In the genomic region with DNA sequence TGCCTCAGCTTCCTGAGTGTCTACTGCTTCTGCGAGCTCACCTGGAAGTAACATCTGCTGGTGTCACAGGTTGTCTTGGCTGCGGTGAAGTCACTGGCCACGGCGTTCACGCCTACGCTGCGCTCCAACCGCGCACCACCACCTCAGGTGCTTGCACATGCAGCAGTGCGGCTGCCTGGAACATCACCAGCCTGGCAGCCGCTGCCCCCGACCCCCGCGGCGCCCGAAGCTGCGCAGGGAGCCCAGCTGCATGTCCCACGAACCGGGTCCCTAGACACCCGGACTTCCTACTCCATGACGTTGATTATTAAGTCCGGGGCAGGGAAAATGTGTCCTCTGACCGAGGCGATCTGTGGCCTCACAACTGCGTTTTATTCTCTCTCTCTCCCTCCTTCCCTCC, we compare ENCODE assay signal across 27 mouse cellular contexts. TPM values are rescaled to one million over a fixed set of nuclear protein-coding genes. Genes with fewer than 3 reads are reported as not detected.
DNase-seq lines count a peak whose midpoint lies in the region; ATAC-seq and TF ChIP-seq lines count a peak whose summit lies in the region.
"Had no signal": no experiment of that assay in that cellular context is flagged by ENCODE, and none has a peak within 500 bp of the region (broad histone marks: within the 10 kb centered on the region; RNA-seq: fewer than 3 reads in every experiment).

No protein-coding gene starts in this region.

- peaks cover 4% of the 10 kb centered on the region for H3K4me1 ChIP-seq in heart, embryonic 11.5 days (ENCODE audit: control insufficient read depth, insufficient read depth, low read length)
- peaks cover 38% of the 10 kb centered on the region for H3K4me1 ChIP-seq in midbrain, embryonic 10.5 days
- H3K4me1 ChIP-seq in midbrain, postnatal 0 days (ENCODE audit: insufficient read depth, low read length), result no peaks in the 10 kb centered on the region
- H3K4me1 ChIP-seq in embryonic facial prominence, embryonic 10.5 days, result peaks cover 39% of the 10 kb centered on the region
- peaks cover 67% of the 10 kb centered on the region for H3K4me1 ChIP-seq in liver, embryonic 16.5 days (ENCODE audit: control insufficient read depth, low read depth, low read length)

- WGBS in heart, embryonic 11.5 days (ENCODE audit: insufficient replicate concordance), result 62% methylated on average over 25 of the region's 25 CpGs
- 70% methylated on average over 25 of the region's 25 CpGs for WGBS in midbrain, embryonic 10.5 days
- 75% methylated on average over 25 of the region's 25 CpGs for WGBS in midbrain, postnatal 0 days
- WGBS in embryonic facial prominence, embryonic 10.5 days, result 75% methylated on average over 25 of the region's 25 CpGs
- WGBS in liver, embryonic 16.5 days (ENCODE audit: insufficient replicate concordance), result 69% methylated on average over 25 of the region's 25 CpGs

- H3K4me2 ChIP-seq in heart, embryonic 11.5 days, result peak overlapping the region; percentile 49
- H3K4me2 ChIP-seq in midbrain, postnatal 0 days (ENCODE audit: low read depth, low read length, poor library complexity, severe bottlenecking), result no peak overlapping the region
- peak overlapping the region; percentile 85 for H3K4me2 ChIP-seq in liver, embryonic 16.5 days (ENCODE audit: low read depth, low read length)
- H3K4me2 ChIP-seq: midbrain, embryonic 12.5 days had no signal

- H3K27ac ChIP-seq in heart, embryonic 11.5 days (ENCODE audit: low read depth, low read length), result peak overlapping the region; percentile 76; the same call in 1 of the 2 replicates
- H3K27ac ChIP-seq in midbrain, embryonic 10.5 days (replicated peaks), result peak overlapping the region; percentile 53; the same call in 1 of the 2 replicates
- H3K27ac ChIP-seq in midbrain, postnatal 0 days (ENCODE audit: low read depth, low read length), result no peak overlapping the region
- no peak overlapping the region for H3K27ac ChIP-seq in embryonic facial prominence, embryonic 10.5 days (replicated peaks)
- H3K27ac ChIP-seq in liver, embryonic 16.5 days (ENCODE audit: low read length), result peak overlapping the region; percentile 97
- H3K27ac ChIP-seq: midbrain, embryonic 12.5 days had no signal

- no peaks in the 10 kb centered on the region for H3K9me3 ChIP-seq in heart, embryonic 11.5 days (replicated peaks; ENCODE audit: control insufficient read depth, low read length)
- no peaks in the 10 kb centered on the region for H3K9me3 ChIP-seq in midbrain, embryonic 10.5 days (replicated peaks)
- H3K9me3 ChIP-seq in midbrain, postnatal 0 days (ENCODE audit: low read length), result no peaks in the 10 kb centered on the region
- H3K9me3 ChIP-seq in embryonic facial prominence, embryonic 10.5 days, result no peaks in the 10 kb centered on the region
- no peaks in the 10 kb centered on the region for H3K9me3 ChIP-seq in liver, embryonic 16.5 days (replicated peaks; ENCODE audit: control insufficient read depth, low read length)
- H3K9me3 ChIP-seq: midbrain, embryonic 12.5 days had no signal

- intact Hi-C loops in heart, postnatal 36 days (cut with DNase I), result loop anchor here (5.0 kb wide), 1 partner anchor 70 kb away; no protein-coding TSS in a partner anchor

- peak overlapping the region; percentile 22 for H3K9ac ChIP-seq in heart, embryonic 11.5 days (ENCODE audit: low read depth, low read length)
- H3K9ac ChIP-seq in midbrain, postnatal 0 days (replicated peaks; ENCODE audit: low read length, poor library complexity, severe bottlenecking), result no peak overlapping the region
- H3K9ac ChIP-seq in liver, embryonic 16.5 days (ENCODE audit: low read depth, low read length), result peak overlapping the region; percentile 91
- H3K9ac ChIP-seq: forebrain, postnatal 0 days; midbrain, embryonic 12.5 days had no signal

- no peak for ATAC-seq in heart, embryonic 11.5 days (replicated peaks; ENCODE audit: insufficient number of reproducible peaks, low FRiP score, low TSS enrichment)
- ATAC-seq in midbrain, postnatal 0 days (ENCODE audit: low FRiP score), result no peak
- ATAC-seq in liver, embryonic 16.5 days (ENCODE audit: low read depth), result no peak
- ATAC-seq: forebrain, postnatal 0 days; intestine, postnatal 0 days had no signal

- H3K4me3 ChIP-seq in heart, embryonic 11.5 days (ENCODE audit: low read depth, low read length), result no peak overlapping the region
- no peak overlapping the region for H3K4me3 ChIP-seq in midbrain, embryonic 10.5 days
- no peak overlapping the region for H3K4me3 ChIP-seq in midbrain, postnatal 0 days (ENCODE audit: low read depth, low read length)
- H3K4me3 ChIP-seq in embryonic facial prominence, embryonic 10.5 days, result 0 out of 2 replicates have a peak overlapping the region, but pooled peaks have one; percentile 19
- H3K4me3 ChIP-seq in liver, embryonic 16.5 days (ENCODE audit: low read depth, low read length), result peak overlapping the region; percentile 72
- H3K4me3 ChIP-seq: midbrain, embryonic 12.5 days had no signal

- no peaks in the 10 kb centered on the region for H3K36me3 ChIP-seq in heart, embryonic 11.5 days (ENCODE audit: control insufficient read depth, insufficient read depth, low read length)
- no peaks in the 10 kb centered on the region for H3K36me3 ChIP-seq in midbrain, embryonic 10.5 days
- H3K36me3 ChIP-seq in midbrain, postnatal 0 days (ENCODE audit: insufficient read depth, low read length), result no peaks in the 10 kb centered on the region
- no peaks in the 10 kb centered on the region for H3K36me3 ChIP-seq in embryonic facial prominence, embryonic 10.5 days (replicated peaks)
- 0 out of 2 replicates have a peak, but pooled peaks cover under 1% of the 10 kb centered on the region for H3K36me3 ChIP-seq in liver, embryonic 16.5 days (ENCODE audit: control insufficient read depth, insufficient read depth)
- H3K36me3 ChIP-seq: midbrain, embryonic 12.5 days had no signal

- no peak for DNase-seq in heart, postnatal 36 days
- DNase-seq in midbrain, embryonic 10.5 days (ENCODE audit: low spot score), result no peak
- DNase-seq in midbrain, postnatal 0 days (ENCODE audit: low spot score), result no peak
- no peak for DNase-seq in embryonic facial prominence, embryonic 10.5 days (ENCODE audit: low spot score)
- DNase-seq in adipocyte (ENCODE audit: low spot score), result no peak
- DNase-seq in adrenal gland, adult 18-20 months (ENCODE audit: low spot score in 2 of 2), result no peak
- DNase-seq: adrenal gland, postnatal 36 days; cerebellum, adult 2 months; cerebellum, postnatal 36 days; embryo, embryonic 11 days; forebrain, postnatal 0 days; gastrocnemius, postnatal 14 days; heart, postnatal 10 days; kidney, postnatal 36 days; layer of hippocampus, postnatal 36 days; lung, adult 18-20 months; lung, postnatal 10 days; right cerebral cortex, postnatal 4 days; thymus, postnatal 14 days had no signal

- no peak for TF ChIP-seq CTCF in midbrain, postnatal 0 days (IDR thresholded peaks at IDR 0.05)

- H3K27me3 ChIP-seq in heart, embryonic 11.5 days (ENCODE audit: control insufficient read depth, insufficient read depth, low read length), result peaks cover 25% of the 10 kb centered on the region
- peaks cover 17% of the 10 kb centered on the region for H3K27me3 ChIP-seq in midbrain, embryonic 10.5 days (ENCODE audit: low read depth, poor library complexity, severe bottlenecking)
- no peaks in the 10 kb centered on the region for H3K27me3 ChIP-seq in midbrain, postnatal 0 days (ENCODE audit: insufficient read depth, low read length)
- peaks cover 26% of the 10 kb centered on the region for H3K27me3 ChIP-seq in embryonic facial prominence, embryonic 10.5 days (replicated peaks; ENCODE audit: low read depth, poor library complexity, severe bottlenecking)
- peaks cover 5% of the 10 kb centered on the region; the same call in 1 of the 2 replicates for H3K27me3 ChIP-seq in liver, embryonic 16.5 days (ENCODE audit: control insufficient read depth, insufficient read depth, low read depth, low read length)
- H3K27me3 ChIP-seq: midbrain, embryonic 12.5 days had no signal

RNA-seq across cellular contexts. Expression of a gene that starts 3.0 kb away (rescaled TPM):
- 2.4 and 3.2 TPM in 2 replicates for polyA plus RNA-seq in heart, embryonic 11.5 days (2014; fragmentation: Nextera tagmentation; extraction: Ambion mirVana)
- total RNA-seq in heart, postnatal 36 days (2021), result 10 to 100 TPM; 11.3 to 11.4 TPM
- polyA plus RNA-seq in midbrain, embryonic 10.5 days (2016; fragmentation: Nextera tagmentation; extraction: Ambion mirVana), result 5.2 and 7.3 TPM in 2 replicates
- total RNA-seq in midbrain, postnatal 0 days (2014; rRNA removed), result 13.6 TPM in 2 replicates
- 6.0 and 6.6 TPM in 2 replicates for polyA plus RNA-seq in midbrain, postnatal 0 days (2015; fragmentation: Nextera tagmentation; extraction: Ambion mirVana)
- 5.1 and 5.8 TPM in 2 replicates for polyA plus RNA-seq in embryonic facial prominence, embryonic 10.5 days (2016; fragmentation: Nextera tagmentation; extraction: Ambion mirVana)
- polyA plus RNA-seq in liver, embryonic 16.5 days (2015; fragmentation: Nextera tagmentation; extraction: Ambion mirVana), result 11.6 and 13.5 TPM in 2 replicates
- 1 to 10 TPM; 8.3 to 8.7 TPM for total RNA-seq in adrenal gland, adult 18-20 months (2021)

RNA-seq across cellular contexts. Expression of a gene that starts 20.6 kb away (rescaled TPM):
- polyA plus RNA-seq in heart, embryonic 11.5 days (2014; fragmentation: Nextera tagmentation; extraction: Ambion mirVana), result 0.55 and 1.1 TPM in 2 replicates
- total RNA-seq in heart, postnatal 36 days (2021), result 10 to 100 TPM; 10.4 to 13.6 TPM
- 9.1 and 13.4 TPM in 2 replicates for polyA plus RNA-seq in midbrain, embryonic 10.5 days (2016; fragmentation: Nextera tagmentation; extraction: Ambion mirVana)
- 32.5 and 32.8 TPM in 2 replicates for total RNA-seq in midbrain, postnatal 0 days (2014; rRNA removed)
- polyA plus RNA-seq in midbrain, postnatal 0 days (2015; fragmentation: Nextera tagmentation; extraction: Ambion mirVana), result 10.0 and 10.3 TPM in 2 replicates
- 4.7 and 5.1 TPM in 2 replicates for polyA plus RNA-seq in embryonic facial prominence, embryonic 10.5 days (2016; fragmentation: Nextera tagmentation; extraction: Ambion mirVana)
- polyA plus RNA-seq in liver, embryonic 16.5 days (2015; fragmentation: Nextera tagmentation; extraction: Ambion mirVana), result 0.20 and 0.46 TPM in 2 replicates
- 1 to 10 TPM; 2.2 to 2.8 TPM for total RNA-seq in adrenal gland, adult 18-20 months (2021)

RNA-seq across cellular contexts. Expression of a gene that starts 31.3 kb away (rescaled TPM):
- 102 and 109 TPM in 2 replicates for polyA plus RNA-seq in heart, embryonic 11.5 days (2014; fragmentation: Nextera tagmentation; extraction: Ambion mirVana)
- 10 to 100 TPM; 45.2 to 49.4 TPM for total RNA-seq in heart, postnatal 36 days (2021)
- polyA plus RNA-seq in midbrain, embryonic 10.5 days (2016; fragmentation: Nextera tagmentation; extraction: Ambion mirVana), result 180 and 183 TPM in 2 replicates
- total RNA-seq in midbrain, postnatal 0 days (2014; rRNA removed), result 44.3 and 48.6 TPM in 2 replicates
- polyA plus RNA-seq in midbrain, postnatal 0 days (2015; fragmentation: Nextera tagmentation; extraction: Ambion mirVana), result 159 and 163 TPM in 2 replicates
- polyA plus RNA-seq in embryonic facial prominence, embryonic 10.5 days (2016; fragmentation: Nextera tagmentation; extraction: Ambion mirVana), result 173 and 179 TPM in 2 replicates
- 42.5 and 43.1 TPM in 2 replicates for polyA plus RNA-seq in liver, embryonic 16.5 days (2015; fragmentation: Nextera tagmentation; extraction: Ambion mirVana)
- 10 to 100 TPM; 58.9 to 59.3 TPM for total RNA-seq in adrenal gland, adult 18-20 months (2021)

RNA-seq across cellular contexts. Expression of a gene that starts 34.2 kb away (rescaled TPM):
- 0.07 TPM in 1 of 2 replicates, not detected in the other for polyA plus RNA-seq in heart, embryonic 11.5 days (2014; fragmentation: Nextera tagmentation; extraction: Ambion mirVana)
- not detected for total RNA-seq in heart, postnatal 36 days (2021)
- polyA plus RNA-seq in midbrain, embryonic 10.5 days (2016; fragmentation: Nextera tagmentation; extraction: Ambion mirVana), result 0.05 and 0.11 TPM in 2 replicates
- not detected in 2 replicates for total RNA-seq in midbrain, postnatal 0 days (2014; rRNA removed)
- not detected in 2 replicates for polyA plus RNA-seq in midbrain, postnatal 0 days (2015; fragmentation: Nextera tagmentation; extraction: Ambion mirVana)
- polyA plus RNA-seq in embryonic facial prominence, embryonic 10.5 days (2016; fragmentation: Nextera tagmentation; extraction: Ambion mirVana), result not detected in 2 replicates
- polyA plus RNA-seq in liver, embryonic 16.5 days (2015; fragmentation: Nextera tagmentation; extraction: Ambion mirVana), result 0.06 and 0.35 TPM in 2 replicates
- under 1 TPM; 0.66 to 0.77 TPM for total RNA-seq in adrenal gland, adult 18-20 months (2021)
- total RNA-seq: adrenal gland, postnatal 36 days had no signal
- polyA plus RNA-seq: forebrain, postnatal 0 days; kidney, embryonic 14.5 days; limb, embryonic 11.5 days; neural tube, embryonic 11.5 days; stomach, embryonic 14.5 days had no signal

RNA-seq across cellular contexts. Expression of a gene that starts 37.6 kb away (rescaled TPM):
- 7.8 and 8.5 TPM in 2 replicates for polyA plus RNA-seq in heart, embryonic 11.5 days (2014; fragmentation: Nextera tagmentation; extraction: Ambion mirVana)
- 1 to 10 TPM; 6.4 to 8.9 TPM for total RNA-seq in heart, postnatal 36 days (2021)
- 9.8 and 12.1 TPM in 2 replicates for polyA plus RNA-seq in midbrain, embryonic 10.5 days (2016; fragmentation: Nextera tagmentation; extraction: Ambion mirVana)
- total RNA-seq in midbrain, postnatal 0 days (2014; rRNA removed), result 33.2 and 34.1 TPM in 2 replicates
- 20.2 and 24.0 TPM in 2 replicates for polyA plus RNA-seq in midbrain, postnatal 0 days (2015; fragmentation: Nextera tagmentation; extraction: Ambion mirVana)
- polyA plus RNA-seq in embryonic facial prominence, embryonic 10.5 days (2016; fragmentation: Nextera tagmentation; extraction: Ambion mirVana), result 12.4 and 13.9 TPM in 2 replicates
- polyA plus RNA-seq in liver, embryonic 16.5 days (2015; fragmentation: Nextera tagmentation; extraction: Ambion mirVana), result 7.5 and 9.0 TPM in 2 replicates
- total RNA-seq in adrenal gland, adult 18-20 months (2021), result 10 to 100 TPM; 15.6 to 16.7 TPM

Comparison
In these comparisons a context has a peak if more than half of its experiments do, and no peak if none do; other contexts are left out.
1. H3K27ac ChIP-seq: peak in heart, embryonic 11.5 days (single experiment), midbrain, embryonic 10.5 days (single experiment) and liver, embryonic 16.5 days (single experiment); none in midbrain, postnatal 0 days (single experiment) and embryonic facial prominence, embryonic 10.5 days (single experiment).
2. H3K4me3 ChIP-seq: peak in embryonic facial prominence, embryonic 10.5 days (single experiment) and liver, embryonic 16.5 days (single experiment); none in heart, embryonic 11.5 days (single experiment), midbrain, embryonic 10.5 days (single experiment) and midbrain, postnatal 0 days (single experiment).